Mouse (Mus musculus): Measurements from ENCODE around the gene N4bp1.

The N4bp1 gene

GRCm38 (mm10) chr8:86884489-86885463, at the start of gene N4bp1:
N4bp1 (minus strand) TSS chr8:86885258.
- DNase-seq (ENCODE audit: low spot score in 2 of 2), result peak; percentile 90 to 91

- no peak for DNase-seq (ENCODE audit: low spot score in 2 of 2)
Observed at GRCm38 (mm10) chr8:86934841-86935240, 49.8 kb upstream of the N4bp1 start.

- no peak for DNase-seq (ENCODE audit: low spot score in 2 of 2)
Observed at GRCm38 (mm10) chr8:86934393-86934792, 49.3 kb upstream of the N4bp1 start.

DNA sequence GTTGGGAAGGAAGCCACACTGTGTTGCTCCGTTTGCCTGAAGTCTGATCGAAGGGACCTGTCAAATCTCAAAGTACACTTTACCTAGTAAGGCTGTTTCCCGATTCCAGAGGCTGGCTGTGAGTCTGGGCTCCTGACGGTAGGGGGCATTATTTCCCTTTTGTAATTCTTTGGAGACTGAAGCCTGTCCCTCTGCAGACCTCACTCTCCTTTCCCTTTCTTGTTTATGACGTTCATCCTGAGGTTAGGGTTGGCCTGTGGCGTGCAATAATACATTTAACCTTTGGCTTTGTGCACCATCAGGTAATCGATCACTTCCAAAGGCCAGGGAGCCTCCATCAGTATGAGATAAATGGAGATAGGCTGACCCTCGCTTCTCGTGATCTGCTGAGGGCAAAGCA, 48.8 kb upstream of the N4bp1 start:
- DNase-seq (ENCODE audit: low spot score in 2 of 2), result peak; percentile 20 to 43

DNA sequence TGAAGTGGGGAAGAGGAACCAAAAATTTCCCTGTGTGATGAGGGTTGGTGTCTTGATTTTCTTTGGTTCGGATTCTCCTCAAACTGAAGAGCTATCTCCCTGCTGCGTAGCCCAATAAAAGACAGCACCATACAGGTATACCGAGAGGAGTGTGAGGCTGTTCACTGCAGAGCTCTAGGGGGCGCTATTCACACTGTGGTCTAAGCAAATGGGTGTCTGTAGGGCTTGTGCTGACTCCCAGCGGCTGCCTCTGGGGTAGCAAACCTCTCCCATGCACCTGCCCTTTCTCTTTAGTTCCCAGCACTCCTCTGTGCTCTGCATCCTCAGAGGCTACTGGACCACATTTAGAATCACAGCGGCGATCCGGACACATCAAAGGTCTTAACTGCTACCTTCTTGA, 41.2 kb upstream of the N4bp1 start:
- DNase-seq (ENCODE audit: low spot score in 2 of 2), result no peak

GRCm38 (mm10) chr8:86923219-86923835, 38.3 kb upstream of the N4bp1 start:
- no peak for DNase-seq (ENCODE audit: low spot score in 2 of 2)

GRCm38 (mm10) chr8:86922673-86923072, 37.6 kb upstream of the N4bp1 start:
- no peak for DNase-seq (ENCODE audit: low spot score in 2 of 2)

GRCm38 (mm10) chr8:86922141-86922540, 37.1 kb upstream of the N4bp1 start:
- DNase-seq (ENCODE audit: low spot score in 2 of 2), result no peak

- no peak for DNase-seq (ENCODE audit: low spot score in 2 of 2)
Observed at GRCm38 (mm10) chr8:86920996-86921395, 35.9 kb upstream of the N4bp1 start.

GRCm38 (mm10) chr8:86920455-86920854, 35.4 kb upstream of the N4bp1 start:
- DNase-seq (ENCODE audit: low spot score in 2 of 2), result no peak

DNA sequence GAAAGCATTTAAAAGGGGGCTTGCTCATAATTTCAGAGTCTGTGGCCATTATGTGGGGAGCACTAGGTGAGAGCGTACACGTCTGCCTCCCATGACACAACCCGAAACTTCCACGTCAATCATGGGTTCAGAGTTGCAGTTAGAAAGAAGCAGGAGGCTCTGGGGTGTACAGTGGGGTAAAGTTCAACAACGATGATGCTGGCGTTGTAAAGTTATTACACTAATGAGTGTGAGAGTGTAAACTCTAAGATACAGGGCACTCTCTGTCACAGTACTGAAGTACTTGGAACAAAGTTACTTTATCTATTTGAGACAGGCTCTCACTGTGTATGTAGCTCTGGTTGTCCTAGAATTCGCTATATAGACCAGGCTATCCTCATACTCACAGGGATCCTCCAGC, 35.0 kb upstream of the N4bp1 start:
- no peak for DNase-seq (ENCODE audit: low spot score in 2 of 2)

DNA sequence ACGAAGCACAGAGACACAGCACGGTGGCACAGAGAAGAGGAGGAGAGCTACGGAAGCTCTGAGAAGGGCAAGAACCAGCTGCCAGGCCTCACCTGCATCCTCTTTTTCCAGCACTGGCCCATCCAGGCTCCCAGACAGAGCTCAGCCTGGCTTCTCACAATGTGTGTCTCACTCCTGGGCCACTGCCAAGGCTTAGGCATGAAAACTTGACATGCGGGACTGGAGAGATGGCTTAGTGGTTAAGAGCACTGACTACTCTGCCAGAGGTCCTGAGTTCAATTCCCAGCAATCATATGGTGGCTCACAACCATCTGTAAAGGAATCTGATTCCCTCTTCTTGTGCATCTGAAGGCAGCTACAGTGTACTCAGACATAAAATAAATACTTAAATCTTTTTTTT, 34.2 kb upstream of the N4bp1 start:
- no peak for DNase-seq (ENCODE audit: low spot score in 2 of 2)

- no peak for DNase-seq (ENCODE audit: low spot score in 2 of 2)
Observed at GRCm38 (mm10) chr8:86918093-86918492, 33.0 kb upstream of the N4bp1 start.

DNA sequence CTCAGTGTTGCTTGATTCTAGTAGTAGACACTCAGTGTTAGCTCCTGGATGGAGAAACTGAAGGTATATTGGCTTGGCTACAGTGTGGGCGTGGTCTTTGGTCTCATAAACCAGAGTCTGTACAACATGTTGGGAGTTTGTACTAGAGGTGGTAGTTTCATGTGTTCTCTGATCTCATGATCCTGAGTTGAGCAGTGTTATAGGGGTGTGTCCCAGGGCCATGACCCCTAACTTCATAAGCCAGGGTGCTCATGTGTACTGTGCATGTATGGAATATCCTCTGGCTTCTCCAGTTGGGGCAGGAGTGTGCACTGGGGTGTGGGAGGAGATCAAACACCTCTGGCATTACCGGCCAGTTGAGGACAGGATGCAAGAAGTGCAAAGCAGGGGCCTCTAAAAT, 32.6 kb upstream of the N4bp1 start:
- DNase-seq (ENCODE audit: low spot score in 2 of 2), result no peak

GRCm38 (mm10) chr8:86916369-86916768, 31.3 kb upstream of the N4bp1 start:
- DNase-seq (ENCODE audit: low spot score in 2 of 2), result no peak

DNA sequence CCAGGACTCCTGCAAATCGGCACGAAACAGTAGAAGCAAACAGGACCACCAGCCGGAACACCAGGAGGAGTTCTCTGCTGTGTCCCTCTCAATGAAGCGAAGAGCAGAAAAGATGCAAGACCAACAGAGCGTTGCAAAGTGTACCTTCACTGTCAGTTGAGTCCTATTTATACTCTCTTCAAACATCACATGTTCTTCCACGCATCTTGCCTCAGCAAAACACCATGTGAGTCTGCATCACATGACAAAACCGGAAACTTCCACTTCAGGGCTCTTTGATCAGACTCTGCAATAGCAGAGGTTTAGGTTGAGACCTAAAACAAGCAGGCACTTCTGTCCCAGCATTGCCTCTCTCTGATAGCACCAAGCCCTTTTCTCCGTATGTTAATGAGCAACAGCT, 26.1 kb upstream of the N4bp1 start:
- DNase-seq (ENCODE audit: low spot score in 2 of 2), result no peak

GRCm38 (mm10) chr8:86910250-86910649, 25.2 kb upstream of the N4bp1 start:
- no peak for DNase-seq (ENCODE audit: low spot score in 2 of 2)

GRCm38 (mm10) chr8:86908536-86908935, 23.5 kb upstream of the N4bp1 start:
- DNase-seq (ENCODE audit: low spot score in 2 of 2), result peak; percentile 38 to 66

- DNase-seq (ENCODE audit: low spot score in 2 of 2), result no peak
Observed at GRCm38 (mm10) chr8:86904911-86905310, 19.9 kb upstream of the N4bp1 start.

- DNase-seq (ENCODE audit: low spot score in 2 of 2), result peak; percentile 66 to 81
Observed at GRCm38 (mm10) chr8:86903104-86903503, 18.0 kb upstream of the N4bp1 start.

- DNase-seq (ENCODE audit: low spot score in 2 of 2), result no peak
Observed at GRCm38 (mm10) chr8:86902656-86903055, 17.6 kb upstream of the N4bp1 start.

- DNase-seq (ENCODE audit: low spot score in 2 of 2), result no peak
Observed at GRCm38 (mm10) chr8:86901972-86902371, 16.9 kb upstream of the N4bp1 start.
